Mouse (Mus musculus) kidney, embryonic 15.5 days (tissue): ENCODE measurements around the gene Rras2. TPM values are rescaled to one million over a fixed set of nuclear protein-coding genes. Genes with fewer than 3 reads are reported as not detected.

Experiments used
- ATAC-seq: fragments of 200-750 bp; cut with Nextera tagmentation; replicated peaks from 2 replicates; pipeline ENCODE4 v1.8.0; 2017; ENCODE audit warnings: moderate TSS enrichment; ENCODE audit not compliant: low FRiP score
- H3K27ac ChIP-seq: fragments of 300-500 bp; sonication (generic); 2 replicates; pipeline ENCODE4 v1.5.1; 2015; ENCODE audit warnings: mild to moderate bottlenecking, inconsistent platforms
- H3K27me3 ChIP-seq: fragments of 300-500 bp; sonication (generic); 2 replicates; pipeline ENCODE4 v1.6.1; 2015; ENCODE audit warnings: inconsistent platforms
- H3K36me3 ChIP-seq: fragments of 300-500 bp; sonication (generic); 2 replicates; pipeline ENCODE4 v1.6.1; 2015; ENCODE audit warnings: inconsistent platforms
- H3K4me1 ChIP-seq: fragments of 300-500 bp; sonication (generic); 2 replicates; pipeline ENCODE4 v1.6.1; 2015; ENCODE audit warnings: inconsistent platforms
- H3K4me2 ChIP-seq: fragments of 300-500 bp; sonication (generic); 2 replicates; pipeline ENCODE4 v1.6.1; 2015; ENCODE audit warnings: moderate library complexity, mild to moderate bottlenecking, inconsistent platforms
- H3K4me3 ChIP-seq: fragments of 300-500 bp; sonication (generic); replicated peaks from 2 replicates; pipeline ENCODE4 v1.5.1; 2015; ENCODE audit warnings: mild to moderate bottlenecking, inconsistent platforms
- H3K9ac ChIP-seq: fragments of 300-500 bp; sonication (generic); 2 replicates; pipeline ENCODE4 v1.6.1; 2015; ENCODE audit warnings: mild to moderate bottlenecking, inconsistent platforms
- H3K9me3 ChIP-seq: fragments of 300-500 bp; sonication (generic); replicated peaks from 2 replicates; pipeline ENCODE4 v1.6.1; 2016; ENCODE audit warnings: inconsistent platforms
- WGBS: fragments of 180-500 bp; shearing (Covaris S2); methylation state at CpG from one replicate; pipeline ENCODE4 v1.1.7; 2015; ENCODE audit warnings: mixed read lengths; 5-methylcytosine and 5-hydroxymethylcytosine counted together
- polyA plus RNA-seq: library from polyadenylated mRNA; unstranded; fragments of >200 nt; fragmentation: Nextera tagmentation; extraction: Ambion mirVana; gene quantifications from 2 replicates; pipeline ENCODE4 v1.2.1, GENCODE M21; 2015

The Rras2 gene
- polyA plus RNA-seq, 1 experiment from 2014 or later: 36.0 TPM

- WGBS: 83% methylated on average over 26 of the region's 26 CpGs
- Histone ChIP-seq H3K4me1 (peaks cover 8% of the 10 kb centered on the region; the same call in 1 of the 2 replicates), H3K9ac (no peak overlapping the region), H3K36me3 (peaks cover 38% of the 10 kb centered on the region), H3K9me3 (no peaks in the 10 kb centered on the region), H3K4me2 (no peak overlapping the region), H3K27ac (no peak overlapping the region), H3K4me3 (no peak overlapping the region), H3K27me3 (no peaks in the 10 kb centered on the region)
- ATAC-seq: 0 out of 2 replicates have a peak, but pooled peaks have one; percentile 15
These were observed 74.3 kb downstream of the Rras2 start for GRCm38 (mm10) chr7:114042973-114043928.

GRCm38 (mm10) chr7:114041349-114041748, 76.2 kb downstream of the Rras2 start:
- ATAC-seq: no peak
- WGBS: 91% methylated on average over 4 of the region's 4 CpGs
- peaks cover 8% of the 10 kb centered on the region; the same call in 1 of the 2 replicates for H3K4me1 ChIP-seq
- no peak overlapping the region for H3K4me3 ChIP-seq
- no peaks in the 10 kb centered on the region for H3K27me3 ChIP-seq
- H3K9ac ChIP-seq: no peak overlapping the region
- H3K4me2 ChIP-seq: no peak overlapping the region
- no peaks in the 10 kb centered on the region for H3K9me3 ChIP-seq
- peaks cover 27% of the 10 kb centered on the region for H3K36me3 ChIP-seq
- no peak overlapping the region for H3K27ac ChIP-seq

- WGBS: 89% methylated on average over 4 of the region's 4 CpGs
- H3K9me3 ChIP-seq: no peaks in the 10 kb centered on the region
- peaks cover 22% of the 10 kb centered on the region for H3K36me3 ChIP-seq
- no peak for ATAC-seq
- H3K27ac ChIP-seq: no peak overlapping the region
- no peak overlapping the region for H3K4me2 ChIP-seq
- H3K27me3 ChIP-seq: no peaks in the 10 kb centered on the region
- H3K9ac ChIP-seq: no peak overlapping the region
- H3K4me1 ChIP-seq: no peaks in the 10 kb centered on the region
- H3K4me3 ChIP-seq: no peak overlapping the region
These were observed 80.3 kb downstream of the Rras2 start for GRCm38 (mm10) chr7:114037237-114037636.

DNA sequence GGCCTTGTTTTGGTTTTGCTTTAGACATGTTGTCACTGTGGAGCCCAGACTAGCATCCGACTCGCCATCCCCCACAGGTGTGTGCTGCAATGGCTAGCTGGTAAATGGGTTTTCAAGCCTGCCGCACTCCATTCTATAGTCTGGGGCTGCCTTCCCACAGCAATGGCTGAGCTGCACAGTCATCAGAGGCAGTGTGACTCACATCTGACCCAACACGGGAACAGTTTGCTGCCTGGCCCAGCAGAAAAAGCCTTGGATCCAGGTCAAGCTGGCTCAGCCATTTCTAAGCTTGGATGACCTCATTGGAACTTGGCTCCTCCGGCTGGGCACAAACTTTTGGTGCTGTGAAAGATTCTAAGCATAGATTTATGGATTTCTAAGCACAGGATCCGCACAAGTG, 88.0 kb downstream of the Rras2 start:
- Histone ChIP-seq H3K4me3 (no peak overlapping the region), H3K27ac (no peak overlapping the region), H3K4me2 (no peak overlapping the region), H3K36me3 (no peaks in the 10 kb centered on the region), H3K27me3 (no peaks in the 10 kb centered on the region), H3K4me1 (no peaks in the 10 kb centered on the region), H3K9me3 (no peaks in the 10 kb centered on the region), H3K9ac (no peak overlapping the region)
- 61% methylated on average over 6 of the region's 6 CpGs for WGBS
- ATAC-seq: no peak

- Histone ChIP-seq H3K4me3 (no peak overlapping the region), H3K27me3 (no peaks in the 10 kb centered on the region), H3K27ac (no peak overlapping the region), H3K4me1 (no peaks in the 10 kb centered on the region), H3K9ac (no peak overlapping the region), H3K4me2 (no peak overlapping the region), H3K9me3 (no peaks in the 10 kb centered on the region), H3K36me3 (no peaks in the 10 kb centered on the region)
- ATAC-seq: no peak
- 90% methylated on average over 5 of the region's 5 CpGs for WGBS
These were observed 88.8 kb downstream of the Rras2 start for GRCm38 (mm10) chr7:114028828-114029227.

GRCm38 (mm10) chr7:114027406-114027805, 90.2 kb downstream of the Rras2 start:
- Histone ChIP-seq H3K9ac (no peak overlapping the region), H3K27ac (no peak overlapping the region), H3K9me3 (no peaks in the 10 kb centered on the region), H3K36me3 (no peaks in the 10 kb centered on the region), H3K4me2 (no peak overlapping the region), H3K4me1 (no peaks in the 10 kb centered on the region), H3K27me3 (no peaks in the 10 kb centered on the region), H3K4me3 (no peak overlapping the region)
- no peak for ATAC-seq
- WGBS: 89% methylated on average over 3 of the region's 3 CpGs

DNA sequence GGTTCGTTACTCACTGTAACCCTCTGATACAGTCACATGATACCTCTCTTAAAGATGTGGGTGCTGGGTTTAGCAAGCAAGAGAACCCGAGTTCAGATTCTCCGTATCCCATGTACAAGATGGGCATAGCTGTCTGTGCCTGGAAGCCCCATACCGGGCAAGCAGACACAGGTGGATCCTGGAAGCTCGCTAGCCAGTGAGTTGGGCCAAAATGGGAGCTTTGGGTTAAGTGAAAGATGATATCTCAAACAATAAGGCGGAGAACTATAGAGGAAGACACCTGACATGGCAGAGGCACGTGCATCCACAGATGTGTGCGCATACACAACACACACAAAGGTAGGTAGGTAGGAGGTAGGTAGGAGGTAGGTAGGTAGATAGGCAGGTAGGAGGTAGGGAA, 90.7 kb downstream of the Rras2 start:
- 82% methylated on average over 8 of the region's 8 CpGs for WGBS
- Histone ChIP-seq H3K4me3 (no peak overlapping the region), H3K9ac (no peak overlapping the region), H3K36me3 (no peaks in the 10 kb centered on the region), H3K4me1 (no peaks in the 10 kb centered on the region), H3K27ac (no peak overlapping the region), H3K4me2 (no peak overlapping the region), H3K9me3 (no peaks in the 10 kb centered on the region), H3K27me3 (no peaks in the 10 kb centered on the region)
- no peak for ATAC-seq

DNA sequence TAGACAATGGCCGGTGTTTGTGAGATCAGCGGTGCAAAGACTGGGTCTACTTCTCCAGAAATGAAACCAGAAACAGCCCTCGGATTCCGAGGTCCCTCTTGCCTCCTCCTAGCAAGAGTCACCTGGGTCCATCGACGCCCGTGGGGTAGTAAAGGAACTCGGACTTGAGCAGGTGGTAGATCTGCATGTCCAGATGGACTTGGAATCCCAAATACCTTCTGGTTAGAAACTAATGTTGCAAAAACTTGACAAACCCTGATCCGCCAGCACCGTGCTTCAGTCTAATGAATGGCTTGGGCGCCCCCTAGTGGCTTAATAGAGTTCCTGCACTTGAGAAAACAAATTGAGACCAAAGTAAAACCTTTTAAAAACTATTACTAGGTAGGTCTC, 96.9 kb downstream of the Rras2 start:
- Histone ChIP-seq H3K27ac (no peak overlapping the region), H3K9ac (peak overlapping the region; percentile 42), H3K36me3 (no peaks in the 10 kb centered on the region), H3K4me2 (peak overlapping the region; percentile 76), H3K9me3 (no peaks in the 10 kb centered on the region), H3K27me3 (no peaks in the 10 kb centered on the region), H3K4me3 (peak overlapping the region; percentile 51), H3K4me1 (no peaks in the 10 kb centered on the region)
- 3% methylated on average over 11 of the region's 11 CpGs for WGBS
- ATAC-seq: peak; percentile 72

DNA sequence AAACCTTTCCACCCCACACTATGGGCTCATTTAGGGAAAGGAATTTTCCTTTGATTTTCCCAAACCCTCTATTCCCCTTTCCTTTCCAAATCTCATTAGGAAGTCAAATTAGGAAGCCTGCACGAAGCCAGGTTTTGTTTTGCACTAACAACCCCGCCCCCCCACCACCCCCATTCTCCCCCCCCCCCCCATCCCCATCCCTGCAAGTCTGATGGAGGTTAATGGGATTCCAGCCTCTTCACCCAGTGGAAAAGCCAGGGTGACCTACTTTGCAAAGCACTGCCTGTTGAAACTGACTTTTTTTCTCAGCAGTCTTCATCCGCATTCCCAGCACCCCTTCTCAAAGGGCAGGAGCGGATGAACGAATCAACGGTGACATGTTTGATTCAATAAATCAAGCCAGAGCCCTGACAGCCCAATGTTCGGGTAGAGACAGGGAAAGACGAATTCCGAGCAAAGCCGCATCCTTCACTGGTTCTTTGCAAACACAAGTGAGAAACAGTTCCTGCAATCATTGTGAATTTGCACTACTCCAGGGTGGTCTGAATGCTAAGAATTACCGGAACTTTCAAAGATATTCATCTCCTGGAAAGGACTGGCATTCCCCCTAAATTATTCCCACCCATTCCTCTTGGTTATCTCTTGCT, 97.4 kb downstream of the Rras2 start:
- peak overlapping the region; percentile 42; the same call in 1 of the 2 replicates for H3K9ac ChIP-seq
- H3K4me1 ChIP-seq: no peaks in the 10 kb centered on the region
- peak overlapping the region; percentile 51 for H3K4me3 ChIP-seq
- no peaks in the 10 kb centered on the region for H3K27me3 ChIP-seq
- WGBS: 4% methylated on average over 11 of the region's 11 CpGs
- ATAC-seq: peak; percentile 24; the same call in 1 of the 2 replicates
- no peaks in the 10 kb centered on the region for H3K9me3 ChIP-seq
- peak overlapping the region; percentile 76 for H3K4me2 ChIP-seq
- no peaks in the 10 kb centered on the region for H3K36me3 ChIP-seq
- H3K27ac ChIP-seq: no peak overlapping the region

GRCm38 (mm10) chr7:114018861-114019260, 98.7 kb downstream of the Rras2 start:
- H3K9ac ChIP-seq: no peak overlapping the region

DNA sequence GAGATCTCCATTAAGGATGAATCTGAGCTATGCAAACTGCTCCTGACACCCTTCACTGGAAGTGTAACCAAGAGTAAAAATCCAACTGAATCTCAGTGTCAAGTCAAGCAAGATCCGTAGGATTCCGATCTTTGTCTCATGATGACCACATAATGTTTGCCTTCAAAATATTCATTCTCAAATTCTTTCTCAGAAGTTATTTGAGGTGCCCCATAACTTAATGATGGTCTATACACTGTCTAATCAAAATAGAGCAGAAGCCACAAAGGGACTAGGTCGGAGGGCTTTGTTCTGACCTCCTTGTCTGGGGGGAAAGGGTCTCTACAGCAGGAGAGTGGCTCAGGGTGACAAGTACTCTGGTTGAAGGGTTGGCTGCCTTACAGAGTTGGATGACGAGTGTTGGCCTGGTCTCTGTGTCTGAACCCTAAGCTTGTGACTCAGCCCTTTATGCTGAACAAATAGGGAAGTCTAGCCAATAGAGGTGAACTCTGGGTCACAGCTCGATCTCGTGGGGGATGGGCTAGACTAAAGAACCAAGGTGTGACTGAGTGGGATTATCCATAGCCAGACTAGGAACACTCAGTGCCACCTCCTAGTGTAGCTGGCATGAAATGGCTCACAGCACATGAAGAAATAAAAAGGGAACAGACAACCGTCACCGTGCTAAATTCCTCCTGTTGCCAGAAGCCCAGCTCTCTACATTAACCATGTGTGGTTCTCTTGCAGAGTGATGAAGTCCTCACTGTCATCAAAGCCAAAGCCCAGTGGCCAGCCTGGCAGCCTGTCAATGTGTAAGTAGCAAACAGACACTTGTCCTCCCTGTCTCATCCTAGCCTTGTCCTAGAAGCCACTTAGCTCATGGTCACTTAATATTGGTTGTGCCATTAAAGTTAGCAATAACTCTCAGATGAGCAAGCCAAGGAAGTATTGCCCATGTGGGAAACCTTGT, 101.3 kb downstream of the Rras2 start:
- H3K4me1 ChIP-seq: no peaks in the 10 kb centered on the region

More at GRCm38 (mm10) chr7:114018861-114019260, 98.7 kb downstream of the Rras2 start:
- WGBS: 77% methylated on average over 3 of the region's 3 CpGs
- ATAC-seq: no peak
- H3K9me3 ChIP-seq: no peaks in the 10 kb centered on the region
- no peaks in the 10 kb centered on the region for H3K4me1 ChIP-seq
- no peak overlapping the region for H3K4me2 ChIP-seq
- no peaks in the 10 kb centered on the region for H3K36me3 ChIP-seq
- no peaks in the 10 kb centered on the region for H3K27me3 ChIP-seq
- no peak overlapping the region for H3K4me3 ChIP-seq
- H3K27ac ChIP-seq: no peak overlapping the region

More for the DNA sequence above, 101.3 kb downstream of the Rras2 start:
- Histone ChIP-seq H3K27ac (no peak overlapping the region), H3K9me3 (no peaks in the 10 kb centered on the region), H3K27me3 (no peaks in the 10 kb centered on the region), H3K36me3 (no peaks in the 10 kb centered on the region), H3K4me3 (no peak overlapping the region), H3K9ac (no peak overlapping the region), H3K4me2 (no peak overlapping the region)
- ATAC-seq: no peak
- WGBS: 84% methylated on average over 8 of the region's 8 CpGs
